Mouse (Mus musculus) MEL (cell line): ENCODE results near the gene Tph2. TPM values are rescaled to one million over a fixed set of nuclear protein-coding genes. Genes with fewer than 3 reads are reported as not detected.

Experiments used
- DNase-seq: peaks from one replicate; pipeline ENCODE4 v3.0.0; 2011; ENCODE audit warnings: low read depth, low spot score
- H3K27ac ChIP-seq: 2 replicates; pipeline ENCODE4 v1.5.1; 2012; ENCODE audit warnings: low read depth, mild to moderate bottlenecking, control low read depth, low read length, moderate library complexity; ENCODE audit not compliant: control insufficient read depth
- H3K27me3 ChIP-seq, 2 experiments: fragments of 150-350 bp in 1 of 2; sonication (generic) in 1 of 2; 2 replicates each; pipeline ENCODE4 v1.6.1; 2012; ENCODE audit warnings: low read length in 2 of 2, mild to moderate bottlenecking in 2 of 2, improper control_type of control experiment in 1 of 2, moderate library complexity in 1 of 2; ENCODE audit not compliant: insufficient read depth in 2 of 2, control insufficient read depth in 1 of 2
- H3K36me3 ChIP-seq, 2 experiments: 2 replicates each; pipeline ENCODE4 v1.6.1; 2012 to 2014; ENCODE audit warnings: low read length in 2 of 2, improper control_type of control experiment in 1 of 2, inconsistent platforms in 1 of 2, mild to moderate bottlenecking in 1 of 2; ENCODE audit not compliant: insufficient read depth in 2 of 2, control insufficient read depth in 1 of 2
- H3K4me1 ChIP-seq, 2 experiments: fragments of 150-350 bp in 1 of 2; sonication (generic) in 1 of 2; 2 replicates each; pipeline ENCODE4 v1.6.1; 2012; ENCODE audit warnings: low read length in 2 of 2, improper control_type of control experiment in 1 of 2, mild to moderate bottlenecking in 1 of 2; ENCODE audit not compliant: insufficient read depth in 2 of 2, control insufficient read depth in 1 of 2
- H3K4me3 ChIP-seq, 2 experiments: fragments of 150-350 bp in 1 of 2; sonication (generic) in 1 of 2; 2 replicates each; pipeline ENCODE4 v1.5.1; 2012; ENCODE audit warnings: low read depth in 2 of 2, low read length in 2 of 2, mild to moderate bottlenecking in 2 of 2, moderate library complexity in 2 of 2, control low read depth in 1 of 2, improper control_type of control experiment in 1 of 2; ENCODE audit not compliant: control insufficient read depth in 1 of 2, insufficient read depth in 1 of 2
- H3K79me2 ChIP-seq: 2 replicates; pipeline ENCODE4 v1.6.1; 2012; ENCODE audit warnings: mild to moderate bottlenecking, low read length, moderate library complexity; ENCODE audit not compliant: control insufficient read depth, poor library complexity, insufficient read depth
- H3K9ac ChIP-seq: 2 replicates; pipeline ENCODE4 v1.6.1; 2012; ENCODE audit warnings: low read depth, mild to moderate bottlenecking, control low read depth, low read length, moderate library complexity; ENCODE audit not compliant: control insufficient read depth, poor library complexity, severe bottlenecking
- H3K9me3 ChIP-seq: fragments of 150-350 bp; sonication (generic); replicated peaks from 2 replicates; pipeline ENCODE4 v1.6.1; 2012; ENCODE audit warnings: mild to moderate bottlenecking, low read length, improper control_type of control experiment, moderate library complexity; ENCODE audit not compliant: insufficient read depth
- BHLHE40 ChIP-seq: IDR thresholded peaks from 2 replicates; pipeline ENCODE4 v1.6.1; 2012; ENCODE audit warnings: low read depth, mild to moderate bottlenecking, inconsistent platforms, low read length, improper control_type of control experiment, borderline replicate concordance
- CHD1 ChIP-seq: IDR thresholded peaks from 2 replicates; pipeline ENCODE4 v1.6.1; 2012; ENCODE audit warnings: low read depth, mild to moderate bottlenecking, inconsistent platforms, low read length, improper control_type of control experiment
- CTCF ChIP-seq, 3 experiments: IDR thresholded peaks in 2 of 3; conservative IDR thresholded peaks in 1 of 3; 2 replicates each; pipeline ENCODE4 v1.5.1; 2011 to 2012; ENCODE audit warnings: low read length in 3 of 3, low read depth in 2 of 3, mild to moderate bottlenecking in 2 of 3, improper control_type of control experiment in 1 of 3, inconsistent platforms in 1 of 3, mixed read lengths in 1 of 3, moderate library complexity in 1 of 3; ENCODE audit not compliant: control insufficient read depth in 1 of 3, insufficient read depth in 1 of 3, poor library complexity in 1 of 3, severe bottlenecking in 1 of 3
- ELF1 ChIP-seq: IDR thresholded peaks from 2 replicates; pipeline ENCODE4 v1.6.1; 2014; ENCODE audit warnings: low read depth, mild to moderate bottlenecking, inconsistent platforms, low read length, improper control_type of control experiment, moderate library complexity
- EP300 ChIP-seq, 2 experiments: IDR thresholded peaks; 2 replicates each; pipeline ENCODE4 v1.6.1; 2011; ENCODE audit warnings: improper control_type of control experiment in 2 of 2, low read length in 2 of 2, low read depth in 1 of 2, mild to moderate bottlenecking in 1 of 2
- ETS1 ChIP-seq: IDR thresholded peaks from 2 replicates; pipeline ENCODE4 v1.6.1; 2012; ENCODE audit warnings: low read depth, mild to moderate bottlenecking, inconsistent platforms, low read length, improper control_type of control experiment, moderate library complexity
- GABPA ChIP-seq: IDR thresholded peaks from 2 replicates; pipeline ENCODE4 v1.6.1; 2012; ENCODE audit warnings: low read depth, mild to moderate bottlenecking, inconsistent platforms, low read length, improper control_type of control experiment, moderate library complexity
- GATA1 ChIP-seq: IDR thresholded peaks from 2 replicates; pipeline ENCODE4 v1.6.1; 2011; ENCODE audit warnings: low read depth, low read length, improper control_type of control experiment
- HCFC1 ChIP-seq: IDR thresholded peaks from 2 replicates; pipeline ENCODE4 v1.6.1; 2012; ENCODE audit warnings: low read depth, mild to moderate bottlenecking, inconsistent platforms, low read length, improper control_type of control experiment, moderate library complexity
- KAT2A ChIP-seq: conservative IDR thresholded peaks from 2 replicates; pipeline ENCODE4 v1.6.1; 2012; ENCODE audit warnings: low read depth, low read length, improper control_type of control experiment, inconsistent platforms
- MAFK ChIP-seq: IDR thresholded peaks from 2 replicates; pipeline ENCODE4 v1.6.1; 2011; ENCODE audit warnings: low read depth, mild to moderate bottlenecking, low read length, improper control_type of control experiment, borderline replicate concordance
- MXI1 ChIP-seq: IDR thresholded peaks from 2 replicates; pipeline ENCODE4 v1.6.1; 2011; ENCODE audit warnings: mild to moderate bottlenecking, low read depth, low read length, improper control_type of control experiment
- MYB ChIP-seq: IDR thresholded peaks from 2 replicates; pipeline ENCODE4 v1.6.1; 2011; ENCODE audit warnings: mild to moderate bottlenecking, low read depth, low read length, improper control_type of control experiment
- MYC ChIP-seq: IDR thresholded peaks from 2 replicates; pipeline ENCODE4 v1.6.1; 2011; ENCODE audit warnings: low read depth, mild to moderate bottlenecking, low read length, improper control_type of control experiment, moderate library complexity
- POLR2A ChIP-seq, 2 experiments: IDR thresholded peaks; 2 replicates each; pipeline ENCODE4 v1.6.1; 2011 to 2012; ENCODE audit warnings: low read length in 2 of 2, mild to moderate bottlenecking in 2 of 2, control low read depth in 1 of 2, improper control_type of control experiment in 1 of 2, low read depth in 1 of 2, moderate library complexity in 1 of 2; ENCODE audit not compliant: control insufficient read depth in 1 of 2, insufficient read depth in 1 of 2, poor library complexity in 1 of 2
- POLR2AphosphoS2 ChIP-seq: IDR thresholded peaks from 2 replicates; pipeline ENCODE4 v1.6.1; 2011; ENCODE audit warnings: low read length, improper control_type of control experiment
- POLR2AphosphoS5 ChIP-seq: IDR thresholded peaks from 2 replicates; pipeline ENCODE4 v1.6.1; 2012; ENCODE audit warnings: low read depth, borderline replicate concordance, mild to moderate bottlenecking, inconsistent platforms, low read length, moderate library complexity, mixed read lengths
- RAD21 ChIP-seq: IDR thresholded peaks from 2 replicates; pipeline ENCODE4 v1.6.1; 2011; ENCODE audit warnings: mild to moderate bottlenecking, low read depth, low read length, improper control_type of control experiment
- SIN3A ChIP-seq: IDR thresholded peaks from 2 replicates; pipeline ENCODE4 v1.6.1; 2012; ENCODE audit warnings: low read length, improper control_type of control experiment, inconsistent platforms
- TAL1 ChIP-seq: IDR thresholded peaks from 2 replicates; pipeline ENCODE4 v1.6.1; 2012; ENCODE audit warnings: mild to moderate bottlenecking, inconsistent platforms, low read length, moderate library complexity, mixed read lengths
- TCF12 ChIP-seq: IDR thresholded peaks from 2 replicates; pipeline ENCODE4 v1.6.1; 2014; ENCODE audit warnings: low read depth, mild to moderate bottlenecking, inconsistent platforms, low read length, improper control_type of control experiment, moderate library complexity
- UBTF ChIP-seq: IDR thresholded peaks from 2 replicates; pipeline ENCODE4 v1.6.1; 2012; ENCODE audit warnings: low read depth, mild to moderate bottlenecking, inconsistent platforms, low read length, improper control_type of control experiment, moderate library complexity, borderline replicate concordance; ENCODE audit not compliant: insufficient read depth
- ZC3H11A ChIP-seq: IDR thresholded peaks from 2 replicates; pipeline ENCODE4 v1.6.1; 2012; ENCODE audit warnings: low read depth, mild to moderate bottlenecking, inconsistent platforms, low read length, improper control_type of control experiment
- polyA plus RNA-seq, 2 experiments: library from polyadenylated mRNA; stranded (reverse) in 1 of 2; unstranded in 1 of 2; fragments of >175 nt in 1 of 2; fragments of >200 nt in 1 of 2; gene quantifications; 2 replicates each; pipeline versions ENCODE4 v1.2.1 to v1.2.4; 2012; ENCODE audit warnings: low replicate concordance in 2 of 2, low read depth in 1 of 2; ENCODE audit not compliant: insufficient read length in 2 of 2, insufficient read depth in 1 of 2, missing spikeins in 1 of 2
- total RNA-seq: library from RNA; depleted of rRNA; stranded (reverse); fragments of 300-350 nt; gene quantifications from 2 replicates; pipeline ENCODE4 v1.2.3, GENCODE M21; 2012

The Tph2 gene
- total and polyA plus RNA-seq, 3 experiments: not detected

DNA sequence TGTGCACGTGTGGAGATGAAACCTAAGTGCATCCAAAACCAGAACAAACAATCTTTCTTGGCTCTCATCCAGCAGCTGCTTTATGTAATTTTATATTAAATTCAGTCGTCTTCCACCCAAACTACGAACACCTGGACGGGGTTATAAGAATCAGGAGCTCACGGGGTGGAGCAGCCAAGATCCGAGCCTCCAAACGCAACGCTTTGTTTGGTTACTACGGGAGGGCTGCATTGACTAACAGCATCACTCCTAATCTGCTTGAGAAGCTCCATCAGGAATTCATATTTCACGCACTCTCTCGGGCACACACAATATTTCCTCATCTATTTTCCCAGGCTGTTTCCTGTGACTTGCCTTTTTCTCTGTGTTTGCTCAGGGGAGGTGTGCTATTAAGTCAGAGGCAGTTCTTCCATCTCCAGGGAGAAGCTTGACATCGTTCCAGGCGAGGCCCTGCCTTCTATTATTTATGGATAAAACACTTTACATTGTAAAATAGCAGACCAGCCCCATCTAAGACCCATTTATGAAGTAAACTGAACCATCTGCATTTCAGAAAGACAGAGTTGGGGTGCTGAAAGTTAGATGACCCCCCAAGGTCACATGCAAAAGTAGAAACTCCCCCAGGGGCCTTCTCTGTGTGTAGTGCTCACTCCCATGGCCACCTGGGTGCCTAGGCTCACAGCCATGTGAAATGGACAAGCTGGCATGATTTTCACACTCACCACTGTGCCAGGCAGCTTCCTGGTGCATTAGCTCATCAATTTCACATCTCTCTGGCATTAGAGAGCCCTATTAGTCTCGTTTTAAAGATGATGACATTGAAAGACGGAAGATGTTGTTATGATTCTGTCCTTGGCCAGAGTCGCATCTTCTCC lies 76.9 kb downstream of the Tph2 start:
- Histone ChIP-seq H3K27ac (no peak overlapping the region), H3K36me3 (no peaks in the 10 kb centered on the region)
- no peak for TF ChIP-seq UBTF
- no peak for TF ChIP-seq ZC3H11A
- TF ChIP-seq ELF1: no peak
- TF ChIP-seq HCFC1: no peak
- TF ChIP-seq BHLHE40: no peak
- no peak for TF ChIP-seq RAD21
- TF ChIP-seq TAL1: no peak
- TF ChIP-seq CTCF (IDR thresholded peaks at IDR 0.05 in 2 of 3, conservative IDR thresholded peaks at IDR 0.05 in 1 of 3; ENCODE audit: control insufficient read depth in 1 of 3, insufficient read depth in 1 of 3, low read depth in 2 of 3, low read length in 3 of 3, poor library complexity in 1 of 3, severe bottlenecking in 1 of 3): no peak
- TF ChIP-seq KAT2A: no peak
- no peak for TF ChIP-seq POLR2A (IDR thresholded peaks at IDR 0.05; ENCODE audit: control insufficient read depth in 1 of 2, insufficient read depth in 1 of 2, low read depth in 1 of 2, low read length in 2 of 2, poor library complexity in 1 of 2)
- TF ChIP-seq EP300 (IDR thresholded peaks at IDR 0.05; ENCODE audit: low read depth in 1 of 2, low read length in 2 of 2): no peak
- TF ChIP-seq MAFK: no peak
- TF ChIP-seq CHD1: no peak
- TF ChIP-seq, all 39 proteins: peak for 0
- no peak for DNase-seq
- H3K4me3 ChIP-seq: no peak overlapping the region
- H3K9me3 ChIP-seq: no peaks in the 10 kb centered on the region
- H3K27me3 ChIP-seq: no peaks in the 10 kb centered on the region
- no peaks in the 10 kb centered on the region for H3K4me1 ChIP-seq
- no peaks in the 10 kb centered on the region for H3K79me2 ChIP-seq
- H3K9ac ChIP-seq: no peak overlapping the region

DNA sequence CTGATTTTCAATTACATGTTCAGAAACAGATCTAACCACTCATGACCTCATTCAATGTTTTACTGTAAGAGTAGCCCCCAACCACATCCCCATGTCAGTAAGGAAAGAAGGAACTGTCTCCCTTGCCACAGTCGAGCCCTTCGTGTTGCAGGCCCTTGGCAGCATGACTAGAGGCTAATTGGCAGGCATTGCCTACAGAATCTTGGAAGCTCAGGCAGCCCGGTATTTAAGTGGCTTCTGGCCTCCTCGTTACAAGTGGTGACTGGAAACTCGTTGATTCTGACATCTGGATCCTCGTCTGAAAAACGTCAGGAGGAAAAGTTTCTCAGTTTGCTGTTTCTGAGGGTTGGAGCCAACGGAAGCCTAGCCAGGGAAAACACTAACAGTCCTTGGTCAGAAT lies 80.6 kb downstream of the Tph2 start:
- Histone ChIP-seq H3K9me3 (no peaks in the 10 kb centered on the region), H3K4me1 (no peaks in the 10 kb centered on the region), H3K9ac (no peak overlapping the region), H3K79me2 (no peaks in the 10 kb centered on the region), H3K36me3 (no peaks in the 10 kb centered on the region), H3K4me3 (no peak overlapping the region), H3K27ac (no peak overlapping the region), H3K27me3 (no peaks in the 10 kb centered on the region)
- DNase-seq: no peak
- TF ChIP-seq POLR2AphosphoS5: no peak
- no peak for TF ChIP-seq MXI1
- TF ChIP-seq GABPA: no peak
- no peak for TF ChIP-seq SIN3A
- TF ChIP-seq POLR2AphosphoS2: no peak
- TF ChIP-seq POLR2A (IDR thresholded peaks at IDR 0.05; ENCODE audit: control insufficient read depth in 1 of 2, insufficient read depth in 1 of 2, low read depth in 1 of 2, low read length in 2 of 2, poor library complexity in 1 of 2): no peak
- TF ChIP-seq GATA1: no peak
- no peak for TF ChIP-seq MYC
- TF ChIP-seq TCF12: no peak
- no peak for TF ChIP-seq MYB
- TF ChIP-seq ZC3H11A: no peak
- no peak for TF ChIP-seq ETS1
